Mouse (Mus musculus) E14TG2a.4 (cell line): ENCODE measurements around the gene Btg2.

Source experiments
- CTCF ChIP-seq: conservative IDR thresholded peaks from 2 replicates; pipeline ENCODE4 v1.5.1; 2014; ENCODE audit warnings: low read length
- NANOG ChIP-seq: IDR thresholded peaks from 2 replicates; pipeline ENCODE4 v1.6.1; 2014; ENCODE audit warnings: borderline replicate concordance, low read length, mixed read lengths
- POU5F1 ChIP-seq: IDR thresholded peaks from 2 replicates; pipeline ENCODE4 v1.6.1; 2014; ENCODE audit warnings: low read length, borderline replicate concordance

DNA sequence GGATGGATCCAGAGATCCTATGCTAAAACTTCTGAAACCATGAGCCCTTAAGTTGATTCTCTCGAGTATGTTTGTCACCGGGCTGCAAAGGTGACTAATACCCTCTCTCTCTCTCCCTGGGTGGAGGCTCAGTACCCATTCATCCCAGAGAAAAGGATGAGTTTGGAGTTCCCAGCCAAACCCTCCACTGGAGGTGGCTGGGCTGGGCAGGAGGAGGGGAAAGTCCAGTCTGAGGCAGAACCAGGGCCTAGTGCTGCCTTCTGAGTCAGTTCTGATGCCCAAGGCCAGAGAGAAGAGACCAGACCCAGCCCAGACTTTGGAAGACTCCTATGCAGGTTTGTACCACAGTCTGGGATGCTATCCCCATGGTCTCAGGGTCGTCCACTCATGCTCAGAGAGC is 22.7 kb upstream of the Btg2 start:
- TF ChIP-seq CTCF (no peak), NANOG (no peak), POU5F1 (no peak)
